Mouse (Mus musculus): Measurements from ENCODE around the gene Bhlhe40.

- no peak for TF ChIP-seq CTCF (IDR thresholded peaks at IDR 0.05; ENCODE audit: extremely low read depth, insufficient read depth, low read length)
- no peak for TF ChIP-seq POLR2A (IDR thresholded peaks at IDR 0.05; ENCODE audit: extremely low read depth, insufficient read depth, low read length)
Observed at GRCm38 (mm10) chr6:108685758-108686355, 25.4 kb downstream of the Bhlhe40 start.
